Mouse (Mus musculus): ENCODE data around the gene Fam213b. TPM values are rescaled to one million over a fixed set of nuclear protein-coding genes. Genes with fewer than 3 reads are reported as not detected.

Gene Fam213b
- polyA plus RNA-seq, 1 experiment, result 33.6 TPM

GRCm38 (mm10) chr4:154942632-154943322, 43.8 kb upstream of the Fam213b start:
- Histone ChIP-seq H3K36me3 (ENCODE audit: control insufficient read depth, insufficient read depth, low read length) (no peaks in the 10 kb centered on the region), H3K27me3 (ENCODE audit: control insufficient read depth, insufficient read depth, low read length) (peaks cover 1% of the 10 kb centered on the region; the same call in 1 of the 2 replicates), H3K27ac (ENCODE audit: insufficient read depth, low read length) (peak overlapping the region; percentile 53), H3K4me3 (ENCODE audit: extremely low read depth, insufficient read depth, insufficient read length) (no peak overlapping the region), H3K4me1 (ENCODE audit: control insufficient read depth, insufficient read depth, insufficient read length) (peaks cover 12% of the 10 kb centered on the region; the same call in 1 of the 2 replicates)
- 47% methylated on average over 10 of the region's 10 CpGs for WGBS
- TF ChIP-seq POLR2A (IDR thresholded peaks at IDR 0.05; ENCODE audit: low read depth, low read length) (no peak), CTCF (IDR thresholded peaks at IDR 0.05; ENCODE audit: extremely low read depth, insufficient read depth, insufficient read length, insufficient replicate concordance) (no peak)
- DNase-seq (ENCODE audit: low read depth in 1 of 2, low spot score in 2 of 2), result no peak

GRCm38 (mm10) chr4:154941831-154942230, 42.9 kb upstream of the Fam213b start:
- TF ChIP-seq CTCF (IDR thresholded peaks at IDR 0.05; ENCODE audit: extremely low read depth, insufficient read depth, insufficient read length, insufficient replicate concordance) (no peak), POLR2A (IDR thresholded peaks at IDR 0.05; ENCODE audit: low read depth, low read length) (no peak)
- no peak overlapping the region for H3K4me3 ChIP-seq (ENCODE audit: extremely low read depth, insufficient read depth, insufficient read length)
- H3K36me3 ChIP-seq (ENCODE audit: control insufficient read depth, insufficient read depth, low read length), result no peaks in the 10 kb centered on the region
- H3K27me3 ChIP-seq (ENCODE audit: control insufficient read depth, insufficient read depth, low read length), result no peaks in the 10 kb centered on the region
- 93% methylated on average over 4 of the region's 5 CpGs for WGBS
- DNase-seq (ENCODE audit: low read depth in 1 of 2, low spot score in 2 of 2), result no peak
- H3K4me1 ChIP-seq (ENCODE audit: control insufficient read depth, insufficient read depth, insufficient read length), result peaks cover 14% of the 10 kb centered on the region
- H3K27ac ChIP-seq (ENCODE audit: insufficient read depth, low read length), result no peak overlapping the region

- Histone ChIP-seq H3K4me3 (ENCODE audit: extremely low read depth, insufficient read depth, insufficient read length) (no peak overlapping the region), H3K4me1 (ENCODE audit: control insufficient read depth, insufficient read depth, insufficient read length) (peaks cover 18% of the 10 kb centered on the region), H3K27me3 (ENCODE audit: control insufficient read depth, insufficient read depth, low read length) (no peaks in the 10 kb centered on the region), H3K36me3 (ENCODE audit: control insufficient read depth, insufficient read depth, low read length) (no peaks in the 10 kb centered on the region), H3K27ac (ENCODE audit: insufficient read depth, low read length) (no peak overlapping the region)
- WGBS, result 44% methylated on average over 2 of the region's 2 CpGs
- TF ChIP-seq CTCF (IDR thresholded peaks at IDR 0.05; ENCODE audit: extremely low read depth, insufficient read depth, insufficient read length, insufficient replicate concordance) (no peak), POLR2A (IDR thresholded peaks at IDR 0.05; ENCODE audit: low read depth, low read length) (no peak)
- no peak for DNase-seq (ENCODE audit: low read depth in 1 of 2, low spot score in 2 of 2)
Measured at GRCm38 (mm10) chr4:154940156-154940555, 41.2 kb upstream of the Fam213b start.

- WGBS, result 88% methylated on average over 1 of the region's 1 CpGs
- DNase-seq (ENCODE audit: low read depth in 1 of 2, low spot score in 2 of 2), result no peak
- H3K4me3 ChIP-seq (ENCODE audit: extremely low read depth, insufficient read depth, insufficient read length), result no peak overlapping the region
- H3K27me3 ChIP-seq (ENCODE audit: control insufficient read depth, insufficient read depth, low read length), result no peaks in the 10 kb centered on the region
- H3K4me1 ChIP-seq (ENCODE audit: control insufficient read depth, insufficient read depth, insufficient read length), result peaks cover 10% of the 10 kb centered on the region
- H3K36me3 ChIP-seq (ENCODE audit: control insufficient read depth, insufficient read depth, low read length), result no peaks in the 10 kb centered on the region
- H3K27ac ChIP-seq (ENCODE audit: insufficient read depth, low read length), result peak overlapping the region; percentile 29; the same call in 1 of the 2 replicates
- TF ChIP-seq POLR2A (IDR thresholded peaks at IDR 0.05; ENCODE audit: low read depth, low read length), result no peak
- TF ChIP-seq CTCF (IDR thresholded peaks at IDR 0.05; ENCODE audit: extremely low read depth, insufficient read depth, insufficient read length, insufficient replicate concordance), result no peak
Measured at GRCm38 (mm10) chr4:154937746-154938145, 38.8 kb upstream of the Fam213b start.

GRCm38 (mm10) chr4:154936542-154937255, 37.8 kb upstream of the Fam213b start:
- Histone ChIP-seq H3K27me3 (ENCODE audit: control insufficient read depth, insufficient read depth, low read length) (no peaks in the 10 kb centered on the region), H3K4me1 (ENCODE audit: control insufficient read depth, insufficient read depth, insufficient read length) (peaks cover 10% of the 10 kb centered on the region), H3K27ac (ENCODE audit: insufficient read depth, low read length) (peak overlapping the region; percentile 90), H3K4me3 (ENCODE audit: extremely low read depth, insufficient read depth, insufficient read length) (no peak overlapping the region), H3K36me3 (ENCODE audit: control insufficient read depth, insufficient read depth, low read length) (no peaks in the 10 kb centered on the region)
- TF ChIP-seq CTCF (IDR thresholded peaks at IDR 0.05; ENCODE audit: extremely low read depth, insufficient read depth, insufficient read length, insufficient replicate concordance) (no peak), POLR2A (IDR thresholded peaks at IDR 0.05; ENCODE audit: low read depth, low read length) (no peak)
- WGBS, result 40% methylated on average over 8 of the region's 8 CpGs
- DNase-seq (ENCODE audit: low read depth in 1 of 2, low spot score in 2 of 2), result peak in 1 of 2 experiments; percentile 64

- peak overlapping the region; percentile 78 for H3K27ac ChIP-seq (ENCODE audit: insufficient read depth, low read length)
- H3K36me3 ChIP-seq (ENCODE audit: control insufficient read depth, insufficient read depth, low read length), result no peaks in the 10 kb centered on the region
- peak in 1 of 2 experiments; percentile 27 for DNase-seq (ENCODE audit: low read depth in 1 of 2, low spot score in 2 of 2)
- WGBS, result 85% methylated on average over 7 of the region's 7 CpGs
- H3K4me3 ChIP-seq (ENCODE audit: extremely low read depth, insufficient read depth, insufficient read length), result no peak overlapping the region
- H3K4me1 ChIP-seq (ENCODE audit: control insufficient read depth, insufficient read depth, insufficient read length), result peaks cover 10% of the 10 kb centered on the region
- H3K27me3 ChIP-seq (ENCODE audit: control insufficient read depth, insufficient read depth, low read length), result no peaks in the 10 kb centered on the region
- no peak for TF ChIP-seq POLR2A (IDR thresholded peaks at IDR 0.05; ENCODE audit: low read depth, low read length)
- TF ChIP-seq CTCF (IDR thresholded peaks at IDR 0.05; ENCODE audit: extremely low read depth, insufficient read depth, insufficient read length, insufficient replicate concordance), result peak; percentile 22; the same call in 1 of the 2 replicates
Measured at GRCm38 (mm10) chr4:154935788-154936187, 36.9 kb upstream of the Fam213b start.
